Mouse (Mus musculus) gastrocnemius, postnatal 25 days (tissue): ENCODE results near the gene Sdhd. TPM values are rescaled to one million over a fixed set of nuclear protein-coding genes. Genes with fewer than 3 reads are reported as not detected.
A peak's percentile ranks its signal among the peaks of the same experiment; 100 is the strongest.

Source experiments
- DNase-seq: peaks from one replicate; pipeline ENCODE4 v3.0.0; 2022
- total RNA-seq, 2 experiments: library from RNA; stranded (reverse); gene quantifications; 1 replicate in 1 of 2; 2 replicates in 1 of 2; pipeline ENCODE4 v1.2.3; 2021

Gene Sdhd
- total RNA-seq, 2 experiments from 2014 or later, result 338 to 360 TPM

DNA sequence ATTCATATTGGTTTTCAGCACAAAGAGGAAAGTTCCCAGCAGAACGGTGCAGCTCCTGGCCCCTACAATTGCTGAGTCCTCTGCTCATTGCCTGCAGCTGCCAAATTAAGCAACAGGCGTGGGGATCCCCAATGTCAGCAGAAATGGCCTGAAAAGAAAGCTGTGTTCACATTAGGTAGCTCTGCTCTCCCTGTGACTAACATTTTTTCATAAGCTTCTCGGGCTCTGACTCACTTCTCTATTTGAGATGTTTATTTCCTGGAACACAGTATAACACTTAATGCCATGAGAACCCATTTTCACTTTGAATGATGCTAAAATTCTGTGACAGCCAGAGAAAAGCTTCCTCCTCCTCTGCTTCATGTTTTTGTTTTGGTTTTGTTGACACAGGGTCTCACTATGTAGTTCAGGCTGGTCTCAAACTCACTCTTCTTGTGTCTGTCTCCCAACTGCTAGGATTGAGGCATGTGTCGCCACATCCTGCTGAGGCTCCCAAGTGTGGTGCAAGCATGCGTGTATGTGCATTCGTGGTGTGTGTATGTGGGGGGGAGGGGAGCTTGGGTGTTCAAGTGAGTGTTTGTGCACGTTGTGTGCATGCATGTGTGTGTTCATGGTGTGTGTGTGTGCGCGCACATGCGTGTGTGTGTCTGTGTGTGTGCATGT, 12.6 kb downstream of the Sdhd start:
- peak; percentile 15 for DNase-seq

DNA sequence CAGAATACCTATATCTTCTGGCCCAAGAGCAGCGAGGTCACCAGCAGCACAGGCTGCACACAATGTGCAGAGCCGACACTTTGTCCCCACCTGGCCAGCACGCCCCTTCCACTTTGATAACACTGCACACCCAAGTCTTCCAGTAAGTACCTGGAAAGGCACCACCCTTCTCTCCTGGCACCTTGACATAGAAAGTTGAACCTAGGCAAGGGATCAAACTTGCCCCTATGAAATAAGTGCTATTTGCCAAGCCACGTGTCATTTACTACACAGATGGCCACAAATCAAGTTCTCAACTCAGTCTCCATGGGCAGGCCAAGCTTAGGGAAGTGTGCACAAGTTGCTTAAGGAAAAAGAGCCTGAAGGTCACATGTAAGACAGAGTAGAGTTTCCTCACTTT, 16.7 kb downstream of the Sdhd start:
- DNase-seq, result no peak

DNA sequence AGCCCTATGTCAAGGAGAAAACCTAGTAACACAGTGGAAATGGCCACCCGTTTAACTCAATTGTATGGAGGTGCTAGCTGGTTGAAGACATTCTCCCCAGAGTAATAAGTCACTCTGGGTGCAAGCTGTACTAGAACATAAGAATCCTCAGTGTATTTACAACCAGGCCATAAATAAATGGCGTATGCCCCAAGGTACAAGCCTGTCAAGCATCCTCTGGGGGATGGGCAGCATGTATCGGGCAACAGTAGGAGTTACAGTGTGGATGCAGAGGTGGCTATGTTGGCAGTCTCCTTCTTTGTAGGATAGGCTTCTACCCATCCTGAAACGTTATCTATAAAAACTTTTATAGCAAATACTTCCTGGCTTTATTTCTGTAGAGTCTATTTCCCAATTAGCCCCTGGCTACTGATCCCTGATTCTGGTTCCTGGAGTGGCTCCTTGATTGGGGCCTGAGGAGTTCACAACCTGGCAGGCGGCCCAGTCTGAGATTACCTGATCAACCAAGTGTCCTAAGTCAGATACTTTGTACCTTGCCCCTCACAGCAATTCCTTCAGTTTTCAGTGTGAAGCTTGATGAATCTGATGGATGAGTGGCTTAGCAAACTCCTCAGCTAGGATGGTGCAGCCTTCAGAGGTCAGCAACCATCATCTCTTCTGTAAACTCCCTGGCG, 18.3 kb downstream of the Sdhd start:
- DNase-seq, result no peak

DNA sequence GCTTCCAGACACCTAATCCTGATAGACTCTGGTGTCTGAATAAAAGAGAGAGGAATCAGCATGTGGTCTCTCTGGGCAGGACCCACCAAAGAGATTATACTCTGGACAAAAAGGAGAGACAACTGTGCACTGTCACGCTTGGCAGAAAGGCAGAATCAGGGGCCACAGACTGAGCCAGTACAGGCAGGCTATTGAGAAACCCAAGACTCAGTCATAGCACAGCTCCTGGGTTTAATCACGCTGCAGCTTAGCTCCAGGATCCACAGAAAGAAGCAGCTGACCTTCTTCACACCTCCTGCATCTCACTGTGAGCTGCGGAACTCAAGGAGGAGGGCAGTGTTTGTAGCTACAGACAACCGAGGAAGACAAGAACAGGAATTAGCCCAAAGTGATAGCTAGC, 23.2 kb downstream of the Sdhd start:
- no peak for DNase-seq

DNA sequence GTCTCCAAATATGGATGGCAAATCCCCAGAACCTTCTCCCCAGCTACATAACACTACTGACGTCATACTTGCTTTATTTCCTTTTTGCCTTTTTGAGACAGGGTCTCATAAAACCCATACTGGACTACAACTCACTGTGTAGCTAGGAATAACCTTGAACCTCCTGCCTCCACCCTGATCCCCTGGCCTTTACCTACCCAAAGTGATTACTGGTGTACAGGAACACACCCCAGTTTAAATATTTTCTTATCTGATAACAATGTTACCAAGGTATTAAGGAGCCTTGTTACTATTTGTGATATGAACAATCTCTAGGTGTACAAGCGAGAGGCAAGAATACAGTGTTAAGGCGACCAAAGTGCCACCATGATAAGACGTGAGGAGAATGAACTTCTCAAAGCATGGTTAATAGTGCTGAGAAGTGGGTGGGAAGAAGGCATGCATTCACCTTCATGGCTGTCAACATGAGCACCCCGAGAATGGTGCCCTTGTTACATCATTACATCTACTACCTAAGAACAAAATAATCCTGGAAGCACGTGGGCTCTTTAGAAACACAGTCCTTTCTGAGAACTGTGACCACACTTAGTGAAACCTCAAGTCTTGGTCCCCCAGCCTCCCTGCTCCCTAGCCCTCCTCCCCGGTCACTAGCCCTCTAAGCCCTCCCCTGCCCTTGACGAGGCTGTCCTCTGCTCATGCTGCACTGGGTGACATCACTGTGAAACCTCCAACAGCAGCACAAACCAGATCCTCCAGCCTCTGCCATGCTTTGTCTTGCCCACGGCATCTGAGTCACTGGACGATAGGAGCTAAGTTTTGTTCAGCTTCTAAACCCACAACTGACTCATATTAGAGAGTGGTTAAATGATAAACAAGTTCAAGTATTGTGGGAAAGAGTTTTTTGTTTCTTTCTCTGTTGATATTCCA, 33.8 kb downstream of the Sdhd start:
- DNase-seq, result no peak

DNA sequence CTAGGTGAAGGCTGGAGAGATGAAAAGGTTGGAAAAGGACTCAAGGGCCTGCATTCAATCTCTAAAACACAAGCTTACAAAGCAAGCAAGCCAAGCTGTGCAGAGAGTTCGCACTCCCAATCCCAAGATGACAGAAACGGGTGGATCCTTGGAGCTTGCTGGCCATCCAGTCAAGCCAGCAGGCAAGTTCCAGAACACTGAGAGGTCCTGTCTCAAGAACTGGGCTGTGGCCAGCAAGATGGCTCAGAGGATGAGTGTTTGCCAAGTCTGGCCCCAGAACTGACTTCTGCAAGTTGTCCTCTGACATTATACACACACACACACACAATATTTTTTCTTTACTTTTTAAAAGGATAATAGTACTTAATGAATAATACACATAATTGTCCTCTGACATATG, 35.7 kb downstream of the Sdhd start:
- peak; percentile 26 for DNase-seq

DNA sequence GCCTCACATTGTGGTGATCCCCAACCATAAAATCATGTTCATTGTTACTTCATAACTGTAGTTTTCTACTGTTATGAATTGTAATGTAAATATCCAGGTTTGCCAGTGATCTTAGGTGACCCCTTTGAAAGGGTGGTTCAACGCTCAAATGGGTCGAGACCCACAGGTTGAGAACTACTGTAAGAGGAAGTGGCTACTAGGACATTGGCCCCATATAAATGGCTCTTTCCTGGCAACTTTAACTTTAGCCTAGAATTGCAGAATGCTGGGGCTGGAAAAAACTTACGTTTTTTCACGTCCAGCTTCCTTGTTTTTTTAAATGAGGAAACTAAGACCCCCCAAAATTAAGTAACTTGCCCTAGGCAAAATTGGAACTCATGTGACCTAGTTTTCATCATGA, 36.2 kb downstream of the Sdhd start:
- no peak for DNase-seq

DNA sequence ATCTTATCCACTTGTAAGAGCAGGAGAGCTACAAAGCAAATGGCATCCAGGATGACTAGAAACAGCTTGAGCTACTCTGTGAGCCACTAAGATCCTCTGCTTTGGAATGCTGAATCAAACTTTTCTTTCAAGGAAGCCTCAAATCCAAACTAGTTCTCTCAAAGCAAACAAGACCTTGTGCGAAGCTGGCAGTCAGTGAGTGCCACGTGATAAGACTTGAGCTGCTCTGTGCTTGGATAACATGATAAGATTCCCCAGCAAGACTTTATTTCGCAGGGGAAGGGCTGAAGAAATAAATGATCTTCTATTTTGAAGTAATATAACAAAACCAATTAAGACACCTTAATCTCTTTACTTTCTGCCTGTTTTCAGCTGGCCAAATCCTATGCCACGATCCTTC, 37.7 kb downstream of the Sdhd start:
- no peak for DNase-seq

DNA sequence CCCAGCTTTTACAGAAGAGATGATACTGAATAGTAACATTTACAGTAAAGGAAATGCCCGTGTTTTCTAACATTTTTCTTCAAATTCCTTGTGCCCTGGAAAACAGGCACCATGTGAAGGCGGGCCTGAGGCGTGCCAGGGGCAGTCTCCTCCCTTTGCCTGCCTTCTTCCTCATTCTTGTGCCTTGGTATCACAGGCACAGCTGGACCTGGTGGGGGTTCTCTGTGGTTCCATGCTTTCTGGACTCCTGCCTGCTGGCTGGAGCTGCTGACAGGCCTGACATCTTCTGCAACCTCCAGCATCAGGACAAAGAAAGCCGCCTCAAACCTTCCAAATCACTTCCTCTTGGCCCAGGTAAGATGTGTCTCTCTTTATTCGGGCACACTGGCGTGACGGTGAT, 38.4 kb downstream of the Sdhd start:
- no peak for DNase-seq

DNA sequence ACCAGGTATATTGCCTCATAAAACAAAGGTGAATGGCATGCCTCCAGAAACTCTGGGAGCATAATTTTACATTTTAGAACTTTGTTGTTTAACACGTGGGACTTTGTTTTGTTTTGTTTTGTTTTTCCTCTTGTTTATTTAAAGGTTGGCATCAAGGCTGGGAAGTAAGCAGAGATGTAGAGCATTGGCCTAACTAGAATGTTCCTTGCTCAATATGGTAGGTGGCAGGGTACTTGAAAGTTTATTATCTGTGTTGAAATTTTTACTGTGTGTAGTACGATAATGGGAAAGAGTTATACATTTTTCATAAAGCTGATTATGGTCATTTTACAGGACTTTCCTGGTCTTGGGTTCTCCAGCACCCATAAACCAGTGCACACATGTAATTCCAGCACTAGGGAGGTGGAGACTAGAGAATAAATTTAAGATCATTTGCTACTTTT, 41.7 kb downstream of the Sdhd start:
- DNase-seq, result no peak

DNA sequence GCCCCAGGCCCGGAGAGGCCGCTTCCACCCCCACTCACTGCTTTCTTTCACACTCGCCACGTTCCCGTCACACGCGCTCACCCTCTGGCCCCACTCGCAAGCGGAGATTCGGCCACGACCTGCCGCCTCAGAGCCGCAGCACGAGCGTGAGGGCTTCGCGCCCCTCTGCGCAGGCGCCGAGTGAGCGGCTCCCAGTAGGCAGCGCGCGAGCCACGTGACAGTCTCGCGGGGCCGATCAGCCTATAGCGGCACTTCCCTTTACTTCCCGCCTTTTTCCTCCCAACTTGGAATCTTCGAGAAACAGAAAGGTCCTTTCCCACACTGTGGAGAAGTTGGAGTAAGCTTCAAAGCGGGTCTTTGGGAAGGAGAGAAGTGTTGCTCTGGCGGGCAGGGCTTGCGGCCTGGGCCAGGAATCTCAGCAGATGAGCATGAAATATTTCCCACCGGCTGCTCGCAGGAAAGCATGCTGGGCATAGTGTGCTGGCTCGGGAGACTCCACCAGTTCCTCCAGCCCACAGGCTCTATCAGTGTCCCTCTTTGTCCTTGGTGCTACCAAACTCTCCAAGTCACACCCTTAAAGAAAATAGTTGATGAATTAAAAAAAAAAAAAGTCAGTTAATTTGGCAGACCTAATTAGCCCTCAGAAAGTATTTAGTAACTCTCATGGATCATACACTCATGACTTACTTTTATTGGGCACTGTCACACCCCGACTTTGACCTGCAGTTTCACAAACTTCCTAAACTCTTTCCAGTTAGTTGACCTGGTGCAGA, 42.3 kb downstream of the Sdhd start, which contains the start of gene Tex12:
Gene Tex12 (minus strand): TSS at position 181 of the 773 bp plus-strand sequence.
- no peak for DNase-seq

DNA sequence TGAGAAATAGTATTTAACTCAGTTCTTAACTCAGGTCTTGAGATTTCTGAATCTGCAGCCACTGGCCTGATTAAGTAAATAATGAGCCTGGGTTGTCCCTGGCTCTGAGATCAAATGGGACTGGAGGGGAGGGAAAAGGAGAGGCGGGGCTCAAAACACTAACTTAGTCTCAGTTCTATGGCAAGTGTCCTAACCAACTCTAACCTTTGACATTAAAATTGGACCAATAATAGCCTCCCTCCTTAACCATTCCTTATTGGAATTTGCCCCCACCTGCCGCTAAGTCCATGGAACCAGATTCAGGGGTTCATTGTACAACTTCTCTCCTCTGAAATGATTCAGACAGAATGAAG, 48.5 kb downstream of the Sdhd start, which contains the start of gene Bco2:
Gene Bco2 (minus strand): TSS at position 88 of the 353 bp plus-strand sequence.
- no peak for DNase-seq

DNA sequence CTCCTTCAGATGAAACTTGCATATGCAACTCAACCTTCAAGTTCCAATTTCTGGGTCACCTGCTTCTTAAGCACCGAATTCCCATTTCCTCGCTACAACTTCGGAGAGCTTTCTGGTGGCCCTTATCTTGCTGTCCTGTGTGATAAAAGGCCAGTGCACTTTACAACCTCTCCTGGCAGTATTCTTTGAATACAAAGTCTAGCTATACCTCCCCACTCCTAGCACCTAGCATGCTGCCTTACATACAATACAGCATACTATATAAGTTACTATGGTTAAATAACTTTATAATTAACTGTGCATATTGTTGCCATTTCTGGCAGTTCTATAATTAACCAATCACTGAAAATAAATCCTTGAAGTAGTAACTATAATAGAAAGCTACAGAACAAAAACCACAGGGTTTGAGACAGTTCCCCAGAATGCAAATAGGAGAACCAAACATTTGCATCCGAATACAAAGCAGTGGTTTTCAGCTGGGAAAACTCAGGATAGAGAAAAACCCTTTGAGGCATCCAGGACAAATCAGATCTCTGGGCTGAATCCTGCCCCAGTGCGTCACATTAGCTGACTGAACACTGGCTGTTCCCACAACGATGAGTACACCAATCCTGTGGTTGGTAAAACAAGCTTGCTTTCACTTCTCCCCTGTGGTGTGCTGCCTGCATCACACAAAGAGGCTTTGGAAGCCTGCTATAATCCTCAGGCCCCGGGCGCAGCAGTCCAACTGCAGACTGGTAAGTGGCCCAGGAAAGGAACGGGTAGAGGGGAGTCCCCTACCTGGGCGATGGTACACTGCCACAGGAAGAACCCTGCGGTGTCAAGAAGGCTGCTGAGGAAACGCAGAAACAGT, 49.1 kb downstream of the Sdhd start, which contains the start of gene Il18:
Gene Il18 (plus strand): TSS at position 587 of the 853 bp plus-strand sequence.
- peak; percentile 27 for DNase-seq

DNA sequence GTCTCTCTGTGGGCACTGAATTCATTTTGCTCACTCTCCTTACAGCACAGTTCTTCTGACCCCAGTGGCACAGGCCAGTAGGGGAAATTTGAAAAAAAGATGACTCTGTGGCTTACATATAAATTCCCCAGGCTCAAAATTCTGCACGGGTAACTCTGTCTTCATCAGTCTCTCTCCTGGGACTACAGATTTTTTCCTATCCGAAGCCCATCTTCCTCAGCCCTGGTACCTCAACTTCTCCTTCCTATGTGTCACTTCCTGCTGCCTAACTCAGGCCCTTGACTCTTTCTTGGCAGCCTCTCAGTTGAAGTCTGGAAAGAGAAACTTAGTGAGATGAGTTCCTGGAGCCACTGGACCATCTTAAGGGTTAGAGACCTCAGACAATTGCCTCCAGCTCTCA, 50.1 kb downstream of the Sdhd start:
- no peak for DNase-seq

DNA sequence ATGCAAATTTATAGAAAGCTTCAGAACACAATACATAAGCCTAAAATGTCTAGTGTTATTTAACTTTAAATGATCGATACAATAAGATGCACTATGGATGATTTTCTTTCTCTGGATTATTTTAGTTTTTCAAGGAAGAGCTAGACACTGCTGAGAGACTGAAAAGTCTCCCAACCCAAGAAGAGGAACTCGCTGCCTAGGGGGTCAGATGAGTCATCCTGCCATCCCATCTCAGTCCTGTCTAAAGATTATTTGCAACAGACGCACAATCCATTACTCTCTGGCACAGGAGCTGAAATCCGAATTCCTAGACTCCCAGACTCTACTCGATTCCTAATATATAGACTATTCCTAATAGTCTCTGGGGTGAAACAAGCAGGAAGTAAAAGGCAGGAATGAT, 51.4 kb downstream of the Sdhd start:
- no peak for DNase-seq

DNA sequence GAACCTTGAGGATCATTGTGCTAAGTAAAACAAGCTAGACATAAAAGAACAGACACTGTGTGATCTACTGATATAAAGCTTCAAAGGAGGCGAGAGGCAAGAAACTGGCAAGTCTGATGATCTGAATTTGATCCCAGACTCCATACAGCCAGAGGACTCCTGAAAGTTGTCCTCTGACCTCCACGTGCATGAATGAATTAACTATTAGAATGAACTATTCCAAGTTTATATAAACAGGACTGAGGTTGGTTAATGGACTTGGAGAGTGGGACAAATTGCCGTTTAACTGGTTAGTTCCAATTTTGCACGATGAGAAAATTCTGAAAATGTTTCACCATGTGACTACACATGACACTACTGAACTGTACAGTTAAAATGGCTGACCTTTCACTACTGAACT, 54.7 kb downstream of the Sdhd start:
- no peak for DNase-seq

DNA sequence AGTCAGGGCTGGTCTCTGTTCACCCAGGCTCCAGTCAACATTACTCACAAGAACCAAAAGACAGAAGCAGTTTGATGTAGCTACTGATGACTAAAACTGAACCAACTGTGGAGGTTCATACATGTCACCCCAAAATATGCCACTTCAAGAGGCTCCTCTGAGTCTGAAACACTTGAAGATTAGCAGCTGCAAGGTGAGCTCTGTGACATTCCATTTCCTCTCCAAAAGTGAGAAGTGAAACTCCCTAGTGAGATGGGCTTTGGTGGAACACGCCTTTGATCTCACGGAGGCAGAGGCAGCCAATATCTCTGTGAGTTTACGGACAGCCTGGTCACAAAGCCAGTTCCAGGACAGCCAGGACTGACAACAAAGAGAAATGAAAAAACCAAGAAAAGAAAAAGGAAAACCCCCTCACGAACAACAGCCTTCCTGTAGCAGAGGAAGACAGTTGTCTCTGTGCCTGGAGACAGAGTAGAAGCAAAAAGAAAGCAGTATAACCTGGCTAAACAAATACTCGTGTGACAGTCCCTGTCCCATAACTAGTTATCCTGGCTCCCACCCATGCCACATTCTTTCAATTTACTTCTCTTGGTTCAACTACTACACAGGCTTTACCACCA, 55.6 kb downstream of the Sdhd start:
- no peak for DNase-seq
